Mouse (Mus musculus): ENCODE measurements around the gene Sync. TPM values are rescaled to one million over a fixed set of nuclear protein-coding genes. Genes with fewer than 3 reads are reported as not detected.

The Sync gene
- polyA plus RNA-seq, 1 experiment from 2014 or later: 0.37 TPM

DNA sequence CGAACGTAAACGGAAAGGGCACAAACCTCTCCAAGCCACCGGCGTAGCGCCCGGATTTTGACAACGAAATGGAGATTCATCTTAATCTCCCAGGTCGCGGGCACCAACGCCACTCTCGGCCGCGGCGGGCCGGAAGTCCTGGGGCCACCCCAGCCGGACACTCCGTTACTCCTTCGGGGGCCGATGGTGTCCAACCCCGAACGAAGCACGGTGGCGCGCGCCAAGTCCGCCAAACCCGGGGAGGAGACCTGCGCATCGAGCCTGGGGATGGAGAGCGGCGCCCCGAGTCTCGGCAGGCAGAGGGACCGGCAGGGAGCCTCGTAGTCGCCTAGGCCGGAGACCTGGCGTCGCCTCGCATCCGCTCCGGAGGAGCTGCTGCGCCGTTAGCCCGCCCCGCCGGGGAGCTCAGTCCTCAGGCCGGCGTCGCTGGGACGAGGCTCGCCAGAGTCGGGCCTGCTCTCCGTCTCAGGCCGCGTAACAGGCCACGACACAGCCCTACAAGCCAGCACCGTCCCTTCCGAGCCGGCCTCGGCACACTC, 47.3 kb downstream of the Sync start:
- Histone ChIP-seq H3K27me3 (ENCODE audit: insufficient read depth, poor library complexity, severe bottlenecking) (no peaks in the 10 kb centered on the region), H3K27ac (peak overlapping the region; percentile 99), H3K36me3 (peaks cover 43% of the 10 kb centered on the region), H3K9me3 (no peaks in the 10 kb centered on the region), H3K4me1 (replicated peaks) (peaks cover 49% of the 10 kb centered on the region), H3K4me3 (peak overlapping the region; percentile 94)
- no peak for DNase-seq (ENCODE audit: low spot score)
- WGBS: under 1% methylated on average over 62 of the region's 62 CpGs

DNA sequence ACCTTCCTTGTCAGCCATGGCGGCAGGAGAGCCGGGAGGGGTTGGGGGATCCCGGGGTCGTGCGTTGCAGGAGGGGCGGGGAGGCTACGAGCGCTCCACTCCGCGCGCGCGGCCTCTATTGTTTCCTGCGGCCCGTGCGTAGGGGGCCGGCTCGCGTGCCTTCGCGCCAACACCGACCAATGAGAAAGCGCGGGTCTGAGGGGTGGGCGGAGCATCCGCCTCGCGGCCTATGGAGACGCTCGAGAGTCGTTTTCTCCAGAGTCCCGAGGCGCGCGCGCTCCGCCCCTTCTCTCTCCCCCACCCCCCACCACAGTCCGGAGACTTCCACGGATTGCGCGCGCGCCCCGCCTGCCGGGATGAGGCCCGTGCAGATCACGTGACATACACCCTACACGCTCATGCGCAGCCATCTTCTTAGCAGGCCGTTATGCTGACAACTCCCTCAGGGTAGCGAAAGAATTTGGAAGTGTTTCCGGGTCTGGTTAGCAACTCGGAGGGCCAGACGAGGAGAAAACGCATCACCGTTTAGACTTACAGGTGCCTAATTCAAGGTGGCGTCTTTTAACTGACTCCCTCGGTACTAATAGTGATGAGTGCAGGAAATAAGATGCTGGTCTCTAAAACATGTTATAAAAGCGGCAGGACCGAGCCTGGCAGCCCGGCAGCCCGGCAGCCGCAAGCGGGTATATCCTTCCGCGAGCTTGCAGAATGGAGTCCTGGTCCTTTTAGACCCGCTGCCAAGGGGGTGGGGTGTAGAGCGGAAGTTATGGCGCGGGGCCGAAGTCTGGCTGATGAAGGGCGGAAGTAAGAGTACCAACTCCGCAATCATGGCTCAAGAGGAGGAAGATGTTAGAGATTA, 48.0 kb downstream of the Sync start, which contains the start of the genes Rbbp4 and Zbtb8os:
TSS of gene Rbbp4 (minus strand) at position 155 of the 859 bp plus-strand sequence.
TSS of gene Zbtb8os (plus strand) at position 480 of the 859 bp plus-strand sequence.
- Histone ChIP-seq H3K9me3 (no peaks in the 10 kb centered on the region), H3K27me3 (ENCODE audit: insufficient read depth, poor library complexity, severe bottlenecking) (no peaks in the 10 kb centered on the region), H3K36me3 (peaks cover 41% of the 10 kb centered on the region), H3K27ac (peak within 1 kb of the TSS; percentile 99), H3K4me3 (peak within 1 kb of the TSS; percentile 94), H3K4me1 (replicated peaks) (peaks cover 49% of the 10 kb centered on the region)
- DNase-seq (ENCODE audit: low spot score): peak; percentile 99
- WGBS: under 1% methylated on average over 73 of the region's 73 CpGs

DNA sequence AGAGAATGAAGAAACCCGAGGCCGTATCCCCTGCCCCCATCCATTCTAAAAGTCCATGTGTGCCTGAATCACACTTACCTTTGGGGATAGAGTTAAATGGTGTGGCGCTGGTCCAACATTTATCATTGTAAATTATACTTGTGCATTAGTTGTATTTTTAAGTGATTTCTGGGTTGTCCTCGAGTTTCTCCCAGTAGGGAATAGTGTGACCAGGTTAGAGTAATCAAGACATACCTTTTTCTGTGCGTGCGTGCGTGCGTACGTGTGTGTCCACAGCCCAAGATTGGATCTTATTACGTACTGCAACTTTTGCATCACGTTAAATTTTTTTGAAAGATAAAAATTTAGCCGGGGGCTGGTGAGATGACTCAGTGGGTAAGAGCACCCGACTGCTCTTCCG, 48.9 kb downstream of the Sync start:
- Histone ChIP-seq H3K27me3 (ENCODE audit: insufficient read depth, poor library complexity, severe bottlenecking) (no peaks in the 10 kb centered on the region), H3K4me1 (replicated peaks) (peaks cover 42% of the 10 kb centered on the region), H3K4me3 (peak overlapping the region; percentile 94), H3K27ac (peak overlapping the region; percentile 99), H3K9me3 (no peaks in the 10 kb centered on the region), H3K36me3 (peaks cover 41% of the 10 kb centered on the region)
- WGBS: 57% methylated on average over 14 of the region's 14 CpGs
- no peak for DNase-seq (ENCODE audit: low spot score)

- H3K36me3 ChIP-seq: peaks cover 49% of the 10 kb centered on the region
- peaks cover 14% of the 10 kb centered on the region; the same call in 1 of the 2 replicates for H3K4me1 ChIP-seq (replicated peaks)
- DNase-seq (ENCODE audit: low spot score): no peak
- no peak overlapping the region for H3K4me3 ChIP-seq
- no peaks in the 10 kb centered on the region for H3K9me3 ChIP-seq
- H3K27ac ChIP-seq: no peak overlapping the region
- no peaks in the 10 kb centered on the region for H3K27me3 ChIP-seq (ENCODE audit: insufficient read depth, poor library complexity, severe bottlenecking)
- 97% methylated on average over 3 of the region's 3 CpGs for WGBS
These were observed 52.3 kb downstream of the Sync start for GRCm38 (mm10) chr4:129339743-129340142.

DNA sequence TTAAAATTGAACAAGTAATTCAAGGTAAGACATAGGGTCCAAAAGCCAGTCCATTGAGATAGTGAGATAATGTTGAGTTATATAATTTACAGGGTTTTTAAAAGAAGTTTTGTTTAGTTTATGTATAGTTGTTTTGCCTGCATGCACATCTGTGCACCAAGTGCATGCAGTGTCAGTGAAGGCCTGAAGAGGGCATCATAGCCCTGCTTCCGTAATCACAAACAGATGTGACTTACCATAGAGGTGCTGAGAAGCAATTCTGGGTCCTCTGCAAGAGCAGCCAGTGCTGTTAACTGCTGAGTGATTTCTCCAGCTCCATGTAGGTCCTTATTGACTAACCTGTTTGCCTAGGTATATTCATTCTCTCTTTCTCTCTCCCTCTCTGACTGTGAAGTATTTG, 54.5 kb downstream of the Sync start:
- Histone ChIP-seq H3K27ac (no peak overlapping the region), H3K36me3 (peaks cover 69% of the 10 kb centered on the region)

GRCm38 (mm10) chr4:129342705-129343104, 55.3 kb downstream of the Sync start:
- Histone ChIP-seq H3K27ac (no peak overlapping the region), H3K36me3 (peaks cover 72% of the 10 kb centered on the region), H3K4me3 (no peak overlapping the region), H3K9me3 (no peaks in the 10 kb centered on the region), H3K27me3 (ENCODE audit: insufficient read depth, poor library complexity, severe bottlenecking) (no peaks in the 10 kb centered on the region), H3K4me1 (replicated peaks) (peaks cover 2% of the 10 kb centered on the region; the same call in 1 of the 2 replicates)
- WGBS: 93% methylated on average over 2 of the region's 2 CpGs
- DNase-seq (ENCODE audit: low spot score): no peak

More for the DNA sequence above, 54.5 kb downstream of the Sync start:
- Histone ChIP-seq H3K4me3 (no peak overlapping the region), H3K9me3 (no peaks in the 10 kb centered on the region), H3K4me1 (replicated peaks) (peaks cover 9% of the 10 kb centered on the region; the same call in 1 of the 2 replicates), H3K27me3 (ENCODE audit: insufficient read depth, poor library complexity, severe bottlenecking) (no peaks in the 10 kb centered on the region)
- no peak for DNase-seq (ENCODE audit: low spot score)
- 86% methylated on average over 1 of the region's 1 CpGs for WGBS

- 93% methylated on average over 15 of the region's 15 CpGs for WGBS
- no peaks in the 10 kb centered on the region for H3K4me1 ChIP-seq (replicated peaks)
- no peaks in the 10 kb centered on the region for H3K9me3 ChIP-seq
- no peak overlapping the region for H3K4me3 ChIP-seq
- no peaks in the 10 kb centered on the region for H3K27me3 ChIP-seq (ENCODE audit: insufficient read depth, poor library complexity, severe bottlenecking)
- peaks cover 64% of the 10 kb centered on the region for H3K36me3 ChIP-seq
- DNase-seq (ENCODE audit: low spot score): no peak
- no peak overlapping the region for H3K27ac ChIP-seq
These were observed 59.2 kb downstream of the Sync start for GRCm38 (mm10) chr4:129346481-129347154.

- no peak overlapping the region for H3K27ac ChIP-seq
- no peaks in the 10 kb centered on the region for H3K27me3 ChIP-seq (ENCODE audit: insufficient read depth, poor library complexity, severe bottlenecking)
- no peaks in the 10 kb centered on the region for H3K9me3 ChIP-seq
- H3K4me3 ChIP-seq: no peak overlapping the region
- 2% methylated on average over 1 of the region's 1 CpGs for WGBS
- no peaks in the 10 kb centered on the region for H3K4me1 ChIP-seq (replicated peaks)
- H3K36me3 ChIP-seq: peaks cover 52% of the 10 kb centered on the region
- peak; percentile 83 for DNase-seq (ENCODE audit: low spot score)
These were observed 63.2 kb downstream of the Sync start for GRCm38 (mm10) chr4:129350644-129351043.

DNA sequence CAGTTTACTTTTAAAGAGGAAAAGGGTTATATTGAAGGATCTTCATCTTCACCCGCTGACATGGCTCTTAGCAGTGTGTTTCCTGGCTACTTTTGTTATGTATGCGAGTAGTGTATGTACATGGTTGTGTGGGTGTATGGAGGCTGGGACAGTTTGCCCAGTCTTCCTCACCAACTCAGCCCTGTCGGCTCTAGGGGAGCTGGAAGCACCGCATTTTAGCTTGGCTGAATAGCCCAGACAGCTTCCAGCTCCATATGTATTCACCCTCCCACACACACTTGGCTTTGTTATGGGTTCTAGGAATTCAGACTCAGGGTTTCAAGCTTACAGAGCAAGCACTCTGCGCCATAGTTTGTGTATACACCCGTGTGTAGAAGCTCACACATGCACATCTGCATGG, 63.7 kb downstream of the Sync start:
- Histone ChIP-seq H3K27me3 (ENCODE audit: insufficient read depth, poor library complexity, severe bottlenecking) (no peaks in the 10 kb centered on the region), H3K4me3 (no peak overlapping the region), H3K36me3 (peaks cover 52% of the 10 kb centered on the region), H3K4me1 (replicated peaks) (no peaks in the 10 kb centered on the region), H3K27ac (no peak overlapping the region), H3K9me3 (no peaks in the 10 kb centered on the region)
- WGBS: 77% methylated on average over 6 of the region's 6 CpGs
- DNase-seq (ENCODE audit: low spot score): no peak

DNA sequence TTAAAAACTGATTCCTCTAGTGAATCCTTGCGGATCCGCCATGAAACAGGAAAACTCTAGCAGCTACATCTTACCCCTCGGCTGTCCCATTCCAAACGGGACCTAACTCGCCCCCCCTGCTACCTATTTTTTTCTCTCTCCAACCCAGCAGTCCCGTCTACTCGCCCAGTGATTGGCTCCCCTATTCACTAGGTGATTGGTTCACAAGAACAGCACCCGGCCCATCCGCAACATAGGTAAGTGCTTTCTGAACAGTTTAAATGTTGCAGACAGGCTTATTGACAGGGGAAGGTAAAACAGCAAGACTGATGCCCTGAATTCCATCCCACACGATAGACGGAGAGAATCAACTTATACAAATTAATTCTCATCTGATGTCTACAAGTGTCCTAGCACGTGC, 65.8 kb downstream of the Sync start:
- Histone ChIP-seq H3K4me3 (no peak overlapping the region), H3K4me1 (replicated peaks) (no peaks in the 10 kb centered on the region), H3K27me3 (ENCODE audit: insufficient read depth, poor library complexity, severe bottlenecking) (no peaks in the 10 kb centered on the region), H3K9me3 (no peaks in the 10 kb centered on the region), H3K36me3 (peaks cover 58% of the 10 kb centered on the region), H3K27ac (no peak overlapping the region)
- DNase-seq (ENCODE audit: low spot score): no peak
- WGBS: 91% methylated on average over 12 of the region's 12 CpGs

- no peak for DNase-seq (ENCODE audit: low spot score)
- Histone ChIP-seq H3K9me3 (no peaks in the 10 kb centered on the region), H3K27me3 (ENCODE audit: insufficient read depth, poor library complexity, severe bottlenecking) (no peaks in the 10 kb centered on the region), H3K36me3 (peaks cover 60% of the 10 kb centered on the region), H3K4me1 (replicated peaks) (no peaks in the 10 kb centered on the region), H3K27ac (no peak overlapping the region), H3K4me3 (no peak overlapping the region)
- WGBS: 90% methylated on average over 15 of the region's 15 CpGs
These were observed 66.8 kb downstream of the Sync start for GRCm38 (mm10) chr4:129354236-129354635.

GRCm38 (mm10) chr4:129357613-129358163, 70.3 kb downstream of the Sync start:
- Histone ChIP-seq H3K4me3 (no peak overlapping the region), H3K36me3 (peaks cover 61% of the 10 kb centered on the region), H3K27me3 (ENCODE audit: insufficient read depth, poor library complexity, severe bottlenecking) (no peaks in the 10 kb centered on the region), H3K4me1 (replicated peaks) (no peaks in the 10 kb centered on the region), H3K9me3 (no peaks in the 10 kb centered on the region), H3K27ac (no peak overlapping the region)
- WGBS: 89% methylated on average over 15 of the region's 15 CpGs
- DNase-seq (ENCODE audit: low spot score): no peak
